Comparison of ENCODE assay signal across 9 mouse cellular contexts in the genomic region with DNA sequence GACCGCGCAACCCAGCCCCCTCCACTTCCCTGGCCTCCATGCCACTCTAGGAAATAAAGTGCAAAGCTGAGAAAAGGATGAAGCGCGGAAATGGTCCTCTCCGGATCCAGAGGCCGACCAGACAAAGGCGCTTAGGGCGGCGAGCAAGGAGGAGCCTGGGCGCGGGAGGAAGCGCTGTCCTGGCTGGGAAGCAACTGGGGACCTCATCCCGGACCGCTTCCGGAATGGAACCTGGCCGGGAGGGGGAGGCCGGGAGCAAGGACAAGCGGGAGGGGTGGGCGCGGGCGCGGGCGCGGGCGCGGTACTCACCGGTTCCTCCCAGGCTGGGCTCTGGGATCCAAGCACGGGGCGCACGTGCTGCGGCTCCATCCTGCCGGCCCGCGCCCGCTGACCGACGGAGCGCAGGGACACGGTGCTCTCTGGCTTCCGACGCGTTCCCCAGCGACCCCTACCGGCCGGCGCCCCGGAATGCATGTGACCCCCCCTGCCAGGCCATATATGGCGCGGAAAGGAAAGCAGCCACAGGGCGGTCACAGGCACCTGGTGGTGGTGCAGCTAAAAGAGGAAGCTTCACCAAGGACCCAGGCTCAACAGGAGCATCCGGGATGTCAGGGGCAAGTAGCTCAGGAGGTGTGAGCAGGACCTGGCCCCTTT. TPM values are rescaled to one million over a fixed set of nuclear protein-coding genes. Genes with fewer than 3 reads are reported as not detected.
DNase-seq lines count a peak whose midpoint lies in the region; ATAC-seq lines count a peak whose summit lies in the region.
"Not testable (repeated sequence)": the region's sequence is repeated elsewhere in the genome, so short reads cannot be mapped to it uniquely, and the experiment has no call there.
"Had no signal": no experiment of that assay in that cellular context is flagged by ENCODE, and none has a peak within 500 bp of the region (broad histone marks: within the 10 kb centered on the region; RNA-seq: fewer than 3 reads in every experiment).

A gene (minus strand): TSS at position 394 of the 654 bp plus-strand sequence.

- H3K9me3 ChIP-seq in embryonic facial prominence, embryonic 10.5 days: not testable (repeated sequence)

- peak; percentile 87 for ATAC-seq in inflammation-experienced regulatory T-cells, adult 6 months

- not testable (repeated sequence) for H3K27me3 ChIP-seq in embryonic facial prominence, embryonic 10.5 days (replicated peaks; ENCODE audit: low read depth, poor library complexity, severe bottlenecking)

- peak; percentile 24 for DNase-seq in adrenal gland, adult 2 months
- DNase-seq in embryonic facial prominence, embryonic 10.5 days (ENCODE audit: low spot score): peak; percentile 90
- peak; percentile 95 for DNase-seq in heart, adult 11 months
- peak; percentile 16 to 20 for DNase-seq in left cerebral cortex, adult 8-10 months (ENCODE audit: low spot score in 2 of 2)
- peak; percentile 51 for DNase-seq in lung, postnatal 36 days
- DNase-seq in right cerebral cortex, adult 18-20 months: peak; percentile 35
- DNase-seq in urinary bladder, adult 2 months (ENCODE audit: low spot score): peak; percentile 50

- peak within 1 kb of the TSS; percentile 53 for H3K4me3 ChIP-seq in embryonic facial prominence, embryonic 10.5 days

- not testable (repeated sequence) for H3K36me3 ChIP-seq in embryonic facial prominence, embryonic 10.5 days (replicated peaks)

- peak within 1 kb of the TSS; percentile 72 for H3K27ac ChIP-seq in embryonic facial prominence, embryonic 10.5 days (replicated peaks)

- WGBS in embryonic facial prominence, embryonic 10.5 days: under 1% methylated on average over 45 of the region's 51 CpGs

- H3K4me1 ChIP-seq in embryonic facial prominence, embryonic 10.5 days: not testable (repeated sequence)

RNA-seq across cellular contexts. Expression of the gene that starts here (rescaled TPM):
- not detected for total RNA-seq in adrenal gland, adult 2 months (2021)
- not detected in 2 replicates for polyA plus RNA-seq in adrenal gland, adult 2 months (2012; rRNA removed)
- polyA plus RNA-seq in embryonic facial prominence, embryonic 10.5 days (2016; fragmentation: Nextera tagmentation; extraction: Ambion mirVana): 2.9 and 3.1 TPM in 2 replicates
- 10 to 100 TPM in 2 of 3 experiments, 1 to 10 TPM in 1; 5.3 to 21.4 (median 13.6) TPM for polyA plus RNA-seq in inflammation-experienced regulatory T-cells, adult 6 months (2017; shearing (Covaris generic))
- total RNA-seq in left cerebral cortex, adult 8-10 months (2022): 1 to 10 TPM; 1.0 to 1.2 (median 1.1) TPM
- 5.9 and 9.3 TPM in 2 replicates for polyA plus RNA-seq in urinary bladder, adult 2 months (2012; rRNA removed)
- total RNA-seq: megakaryocyte-erythroid progenitor cell, adult 5-6 weeks had no signal

Comparison
In these comparisons a context has a peak if more than half of its experiments do, and no peak if none do; other contexts are left out.
1. Peak in every context shown above with its lines: DNase-seq, ATAC-seq, H3K4me3 ChIP-seq and H3K27ac ChIP-seq.
2. Peak in DNase-seq in adrenal gland, adult 2 months; RNA of the gene not detected or under 1 TPM.
3. DNase-seq: peak in every context shown above with its lines; median percentile 95 in heart, adult 11 months; 90 in embryonic facial prominence, embryonic 10.5 days; 51 in lung, postnatal 36 days; 50 in urinary bladder, adult 2 months; 35 in right cerebral cortex, adult 18-20 months; 24 in adrenal gland, adult 2 months; 18 in left cerebral cortex, adult 8-10 months.